In genomic region chr10:7843181-7843580, GRCm38 (mm10) we compare ENCODE assay signal across 16 mouse cellular contexts. TPM values are rescaled to one million over a fixed set of nuclear protein-coding genes. Genes with fewer than 3 reads are reported as not detected.
"Had no signal": no experiment of that assay in that cellular context is flagged by ENCODE, and none has a peak within 500 bp of the region (broad histone marks: within the 10 kb centered on the region; RNA-seq: fewer than 3 reads in every experiment).

No protein-coding gene starts in this region.

- H3K27ac ChIP-seq: limb, embryonic 10.5 days; limb, embryonic 13.5 days; liver, embryonic 12.5 days; liver, embryonic 15.5 days; lung, embryonic 15.5 days; midbrain, embryonic 12.5 days; midbrain, embryonic 15.5 days; neural tube, embryonic 13.5 days had no signal

- H3K4me1 ChIP-seq: midbrain, embryonic 12.5 days; midbrain, embryonic 15.5 days; neural tube, embryonic 13.5 days had no signal

- H3K9ac ChIP-seq: limb, embryonic 13.5 days; liver, embryonic 12.5 days; liver, embryonic 15.5 days; lung, embryonic 15.5 days; midbrain, embryonic 12.5 days; midbrain, embryonic 15.5 days; neural tube, embryonic 13.5 days had no signal

- DNase-seq: kidney, postnatal 14 days; kidney, postnatal 4 days; liver; lung, adult 18-20 months; lung, postnatal 10 days; lung, postnatal 4 days; thymus, adult 18-20 months; thymus, postnatal 36 days had no signal

- H3K27me3 ChIP-seq: liver, embryonic 15.5 days; lung, embryonic 15.5 days; midbrain, embryonic 12.5 days; midbrain, embryonic 15.5 days; neural tube, embryonic 13.5 days had no signal

- H3K36me3 ChIP-seq: limb, embryonic 10.5 days; limb, embryonic 13.5 days; liver, embryonic 12.5 days; liver, embryonic 15.5 days; lung, embryonic 15.5 days; midbrain, embryonic 12.5 days; midbrain, embryonic 15.5 days; neural tube, embryonic 13.5 days had no signal

- H3K4me2 ChIP-seq: limb, embryonic 13.5 days; liver, embryonic 12.5 days; liver, embryonic 15.5 days; lung, embryonic 15.5 days; midbrain, embryonic 12.5 days; midbrain, embryonic 15.5 days; neural tube, embryonic 13.5 days had no signal

- H3K4me3 ChIP-seq: limb, embryonic 10.5 days; limb, embryonic 13.5 days; liver, embryonic 12.5 days; liver, embryonic 15.5 days; lung, embryonic 15.5 days; midbrain, embryonic 12.5 days; midbrain, embryonic 15.5 days; neural tube, embryonic 13.5 days had no signal

- H3K9me3 ChIP-seq: limb, embryonic 10.5 days; limb, embryonic 13.5 days; liver, embryonic 12.5 days; liver, embryonic 15.5 days; lung, embryonic 15.5 days; midbrain, embryonic 12.5 days; midbrain, embryonic 15.5 days; neural tube, embryonic 13.5 days had no signal

RNA-seq across cellular contexts. Expression of gene Zc3h12d, which starts 10.9 kb away (rescaled TPM):
- polyA plus RNA-seq: limb, embryonic 10.5 days had no signal
